Mouse (Mus musculus): ENCODE data around the gene Sumf1.

DNA sequence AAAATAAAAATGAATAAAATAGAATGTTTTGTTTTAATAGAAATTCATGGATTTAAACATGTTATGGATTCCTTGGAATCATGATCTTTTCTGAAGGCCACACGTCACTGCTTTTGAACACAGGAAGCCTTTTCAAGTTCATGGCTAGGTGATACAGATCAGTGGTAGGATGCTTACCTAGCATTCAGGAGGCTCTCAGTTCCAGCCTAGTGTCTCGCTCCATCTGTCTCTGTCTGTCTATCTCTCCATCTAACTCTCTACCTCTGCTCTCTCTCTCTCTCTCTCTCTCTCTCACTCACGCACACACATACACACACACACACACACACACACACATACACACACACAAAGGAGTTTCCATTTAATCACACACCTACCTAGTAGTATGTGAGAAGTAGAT lies 15.9 kb downstream of the Sumf1 start:
- TF ChIP-seq CTCF (conservative IDR thresholded peaks at IDR 0.05; ENCODE audit: insufficient read depth, insufficient read length, low read depth, low read length) (no peak), POLR2A (IDR thresholded peaks at IDR 0.05; ENCODE audit: low read depth, low read length) (no peak)
